In genomic region chr2:8639282-8639681, GRCm38 (mm10) we compare ENCODE assay signal across 9 mouse cellular contexts.
DNase-seq lines count a peak whose midpoint lies in the region; ATAC-seq and TF ChIP-seq lines count a peak whose summit lies in the region.
"Had no signal": no experiment of that assay in that cellular context is flagged by ENCODE, and none has a peak within 500 bp of the region (broad histone marks: within the 10 kb centered on the region; RNA-seq: fewer than 3 reads in every experiment).

No protein-coding gene starts in this region.

- no peak overlapping the region for H3K9ac ChIP-seq in heart, adult 2 months (ENCODE audit: low read depth, low read length)
- no peak overlapping the region for H3K9ac ChIP-seq in midbrain, postnatal 0 days (replicated peaks; ENCODE audit: low read length, poor library complexity, severe bottlenecking)
- no peak overlapping the region for H3K9ac ChIP-seq in midbrain, embryonic 15.5 days

- peak; percentile 58 for TF ChIP-seq CTCF in heart, adult 2 months (IDR thresholded peaks at IDR 0.05)
- TF ChIP-seq CTCF in midbrain, postnatal 0 days (IDR thresholded peaks at IDR 0.05) = peak; percentile 74
- peak; percentile 67 for TF ChIP-seq CTCF in brain, embryonic 14.5 days (IDR thresholded peaks at IDR 0.05; ENCODE audit: borderline replicate concordance, extremely low read depth, insufficient read depth, insufficient read length)

- no peak for ATAC-seq in midbrain, postnatal 0 days (ENCODE audit: low FRiP score)
- no peak for ATAC-seq in midbrain, embryonic 15.5 days (replicated peaks)

- 39% methylated on average over 3 of the region's 3 CpGs for WGBS in heart, adult 2 months
- 49% methylated on average over 3 of the region's 3 CpGs for WGBS in midbrain, postnatal 0 days
- WGBS in midbrain, embryonic 15.5 days = 57% methylated on average over 3 of the region's 3 CpGs

- no peak for DNase-seq in heart, adult 2 months
- no peak for DNase-seq in heart, adult 9 months (ENCODE audit: low spot score in 2 of 2)
- DNase-seq in midbrain, postnatal 0 days (ENCODE audit: low spot score) = peak; percentile 50
- DNase-seq in brain, embryonic 14.5 days (ENCODE audit: low read depth) = peak; percentile 65
- DNase-seq in naive thymus-derived CD4-positive, alpha-beta T cell, adult 2 months (ENCODE audit: low read depth) = peak; percentile 5
- no peak for DNase-seq in frontal cortex, postnatal 10 days (ENCODE audit: low spot score in 2 of 2)
- no peak for DNase-seq in right cerebral cortex, postnatal 14 days
- DNase-seq: gastrocnemius, postnatal 10 days had no signal

- intact Hi-C loops in heart, adult 2 months (cut with DNase I) = no loop called here

- no peak overlapping the region for H3K27ac ChIP-seq in heart, adult 2 months
- H3K27ac ChIP-seq in midbrain, postnatal 0 days (ENCODE audit: low read depth, low read length) = no peak overlapping the region
- no peak overlapping the region for H3K27ac ChIP-seq in midbrain, embryonic 15.5 days

- no peaks in the 10 kb centered on the region for H3K9me3 ChIP-seq in midbrain, postnatal 0 days (ENCODE audit: low read length)
- H3K9me3 ChIP-seq in midbrain, embryonic 15.5 days = no peaks in the 10 kb centered on the region

- H3K4me1 ChIP-seq in heart, adult 2 months (ENCODE audit: control insufficient read depth, insufficient read depth, low read length) = no peaks in the 10 kb centered on the region
- no peaks in the 10 kb centered on the region for H3K4me1 ChIP-seq in midbrain, postnatal 0 days (ENCODE audit: insufficient read depth, low read length)
- no peaks in the 10 kb centered on the region for H3K4me1 ChIP-seq in midbrain, embryonic 15.5 days

- no peak overlapping the region for H3K4me2 ChIP-seq in midbrain, postnatal 0 days (ENCODE audit: low read depth, low read length, poor library complexity, severe bottlenecking)
- no peak overlapping the region for H3K4me2 ChIP-seq in midbrain, embryonic 15.5 days

- no peaks in the 10 kb centered on the region for H3K79me2 ChIP-seq in heart, adult 2 months (replicated peaks; ENCODE audit: control insufficient read depth, insufficient read depth, low read length)

- no peak for TF ChIP-seq POLR2A in heart, adult 2 months (IDR thresholded peaks at IDR 0.05; ENCODE audit: insufficient read depth, low read depth, low read length)
- TF ChIP-seq POLR2A in brain, embryonic 14.5 days (IDR thresholded peaks at IDR 0.05; ENCODE audit: borderline replicate concordance, extremely low read depth, insufficient read depth, insufficient read length, poor library complexity, severe bottlenecking) = no peak

- no peaks in the 10 kb centered on the region for H3K36me3 ChIP-seq in heart, adult 2 months (ENCODE audit: control insufficient read depth, insufficient read depth, low read length)
- no peaks in the 10 kb centered on the region for H3K36me3 ChIP-seq in midbrain, postnatal 0 days (ENCODE audit: insufficient read depth, low read length)
- no peaks in the 10 kb centered on the region for H3K36me3 ChIP-seq in midbrain, embryonic 15.5 days (replicated peaks)

- no peak overlapping the region for H3K4me3 ChIP-seq in heart, adult 2 months
- no peak overlapping the region for H3K4me3 ChIP-seq in midbrain, postnatal 0 days (ENCODE audit: low read depth, low read length)
- no peak overlapping the region for H3K4me3 ChIP-seq in midbrain, embryonic 15.5 days

- TF ChIP-seq EP300 in heart, adult 2 months (IDR thresholded peaks at IDR 0.05; ENCODE audit: insufficient read depth, low read depth, low read length) = no peak

- no peaks in the 10 kb centered on the region for H3K27me3 ChIP-seq in heart, adult 2 months (ENCODE audit: control insufficient read depth, insufficient read depth, low read length)
- no peaks in the 10 kb centered on the region for H3K27me3 ChIP-seq in midbrain, postnatal 0 days (ENCODE audit: insufficient read depth, low read length)
- H3K27me3 ChIP-seq in midbrain, embryonic 15.5 days (replicated peaks) = no peaks in the 10 kb centered on the region

Comparison
In these comparisons a context has a peak if more than half of its experiments do, and no peak if none do; other contexts are left out.
1. DNase-seq: peak in midbrain, postnatal 0 days (single experiment), brain, embryonic 14.5 days (single experiment) and naive thymus-derived CD4-positive, alpha-beta T cell, adult 2 months (single experiment); none in heart, adult 2 months (0 of 2), heart, adult 9 months (0 of 2), frontal cortex, postnatal 10 days (0 of 2) and right cerebral cortex, postnatal 14 days (single experiment).
2. Peak in every context shown above with its lines, with median percentiles within 50 percentile points of each other: CTCF ChIP-seq.